Mouse (Mus musculus) kidney, embryonic 14.5 days (tissue): ENCODE data around the gene Cdk9. TPM values are rescaled to one million over a fixed set of nuclear protein-coding genes. Genes with fewer than 3 reads are reported as not detected.
A peak's percentile ranks its signal among the peaks of the same experiment; 100 is the strongest.

Source experiments
- ATAC-seq: fragments of 200-750 bp; cut with Nextera tagmentation; 2 replicates; pipeline ENCODE4 v1.8.0; 2017; ENCODE audit warnings: moderate number of reproducible peaks, mild to moderate bottlenecking, moderate TSS enrichment, moderate library complexity; ENCODE audit not compliant: low FRiP score, low TSS enrichment
- H3K27ac ChIP-seq: fragments of 300-500 bp; sonication (generic); 2 replicates; pipeline ENCODE4 v1.5.1; 2014; ENCODE audit warnings: low read depth, mild to moderate bottlenecking, low read length, moderate library complexity, mixed read lengths
- H3K27me3 ChIP-seq: fragments of 300-500 bp; sonication (generic); 2 replicates; pipeline ENCODE4 v1.6.1; 2014; ENCODE audit warnings: mild to moderate bottlenecking, low read length; ENCODE audit not compliant: control insufficient read depth, insufficient read depth
- H3K36me3 ChIP-seq: fragments of 300-500 bp; sonication (generic); 2 replicates; pipeline ENCODE4 v1.6.1; 2014; ENCODE audit warnings: low read length, mixed read lengths; ENCODE audit not compliant: control insufficient read depth, insufficient read depth
- H3K4me1 ChIP-seq: fragments of 300-500 bp; sonication (generic); 2 replicates; pipeline ENCODE4 v1.6.1; 2014; ENCODE audit warnings: low read length, mixed read lengths; ENCODE audit not compliant: control insufficient read depth, insufficient read depth
- H3K4me2 ChIP-seq: fragments of 300-500 bp; sonication (generic); replicated peaks from 2 replicates; pipeline ENCODE4 v1.6.1; 2014; ENCODE audit warnings: low read depth, mild to moderate bottlenecking, low read length
- H3K4me3 ChIP-seq: fragments of 300-500 bp; sonication (generic); 2 replicates; pipeline ENCODE4 v1.5.1; 2014; ENCODE audit warnings: mild to moderate bottlenecking, low read length
- H3K9ac ChIP-seq: fragments of 300-500 bp; sonication (generic); 2 replicates; pipeline ENCODE4 v1.6.1; 2014; ENCODE audit warnings: low read depth, mild to moderate bottlenecking, low read length, moderate library complexity
- H3K9me3 ChIP-seq: fragments of 300-500 bp; sonication (generic); 2 replicates; pipeline ENCODE4 v1.6.1; 2016; ENCODE audit warnings: low read length; ENCODE audit not compliant: control insufficient read depth
- WGBS: fragments of 180-500 bp; shearing (Covaris S2); extraction: QIAGEN DNeasy Blood & Tissue Kit; methylation state at CpG from one replicate; pipeline ENCODE4 v1.1.7; 2014; 5-methylcytosine and 5-hydroxymethylcytosine counted together
- polyA plus RNA-seq: library from polyadenylated mRNA; unstranded; fragments of >200 nt; fragmentation: Nextera tagmentation; extraction: Ambion mirVana; gene quantifications from 2 replicates; pipeline ENCODE4 v1.2.1, GENCODE M21; 2014

Gene Cdk9
- polyA plus RNA-seq, 1 experiment from 2014 or later, result 105 TPM

GRCm38 (mm10) chr2:32682721-32683417 lies 30.0 kb downstream of the Cdk9 start:
- ATAC-seq, result no peak

DNA sequence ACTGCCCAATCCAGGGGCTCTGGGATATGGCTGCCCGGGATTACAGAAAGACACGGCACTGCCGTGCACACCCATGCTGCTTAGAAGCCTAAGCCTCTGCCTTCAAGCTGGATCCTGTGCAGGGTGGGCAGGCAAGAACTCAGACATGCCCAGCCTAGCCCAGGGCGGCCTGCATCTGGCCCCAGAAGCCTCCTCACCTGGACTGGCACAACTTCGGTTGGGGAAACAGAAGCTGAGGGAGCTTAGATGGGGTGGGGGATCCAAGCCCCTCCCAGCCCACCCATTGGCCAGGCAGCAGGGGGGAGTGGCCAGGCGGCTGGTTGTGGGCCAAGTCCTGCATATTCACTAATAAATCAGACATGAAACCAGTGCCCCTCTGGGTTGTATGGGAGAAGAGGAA lies 31.1 kb downstream of the Cdk9 start:
- Histone ChIP-seq H3K4me2 (no peak overlapping the region), H3K27me3 (no peaks in the 10 kb centered on the region), H3K36me3 (peaks cover 45% of the 10 kb centered on the region), H3K4me3 (no peak overlapping the region), H3K9me3 (no peaks in the 10 kb centered on the region), H3K4me1 (no peaks in the 10 kb centered on the region), H3K9ac (no peak overlapping the region), H3K27ac (no peak overlapping the region)
- ATAC-seq, result no peak
- 58% methylated on average over 6 of the region's 6 CpGs for WGBS

More at GRCm38 (mm10) chr2:32682721-32683417, 30.0 kb downstream of the Cdk9 start:
- no peak overlapping the region for H3K27ac ChIP-seq
- no peaks in the 10 kb centered on the region for H3K9me3 ChIP-seq
- H3K27me3 ChIP-seq, result no peaks in the 10 kb centered on the region
- H3K9ac ChIP-seq, result no peak overlapping the region
- peaks cover 56% of the 10 kb centered on the region for H3K36me3 ChIP-seq
- no peak overlapping the region for H3K4me2 ChIP-seq
- no peaks in the 10 kb centered on the region for H3K4me1 ChIP-seq
- 82% methylated on average over 14 of the region's 14 CpGs for WGBS
- H3K4me3 ChIP-seq, result no peak overlapping the region

- no peaks in the 10 kb centered on the region for H3K9me3 ChIP-seq
- WGBS, result 88% methylated on average over 19 of the region's 19 CpGs
- no peak overlapping the region for H3K27ac ChIP-seq
- no peak for ATAC-seq
- H3K27me3 ChIP-seq, result no peaks in the 10 kb centered on the region
- H3K36me3 ChIP-seq, result peaks cover 39% of the 10 kb centered on the region
- H3K9ac ChIP-seq, result no peak overlapping the region
- no peak overlapping the region for H3K4me3 ChIP-seq
- no peaks in the 10 kb centered on the region for H3K4me1 ChIP-seq
- no peak overlapping the region for H3K4me2 ChIP-seq
These were observed 31.8 kb downstream of the Cdk9 start for GRCm38 (mm10) chr2:32680961-32681650.

DNA sequence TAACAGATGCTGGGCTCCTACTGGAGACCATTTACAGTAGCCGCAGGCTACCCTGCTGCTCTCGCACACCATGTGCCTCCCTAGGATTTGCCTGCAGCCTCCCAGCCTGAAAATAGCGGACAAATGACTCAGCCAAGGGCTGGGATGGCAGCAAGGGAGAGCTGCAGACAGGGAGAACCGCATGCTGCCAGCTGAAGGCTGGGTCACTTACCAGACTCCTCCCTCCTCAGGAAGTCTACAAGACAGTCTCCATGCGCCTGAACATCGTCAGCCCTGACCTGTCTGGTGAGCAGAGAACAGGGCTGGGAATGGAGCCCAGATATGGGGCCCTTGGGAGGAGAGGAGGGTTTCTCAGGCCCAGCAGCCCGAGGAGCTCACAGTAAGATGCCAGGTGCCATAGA lies 32.8 kb downstream of the Cdk9 start:
- Histone ChIP-seq H3K4me2 (no peak overlapping the region), H3K27ac (no peak overlapping the region), H3K9me3 (no peaks in the 10 kb centered on the region), H3K36me3 (peaks cover 28% of the 10 kb centered on the region), H3K4me1 (no peaks in the 10 kb centered on the region), H3K27me3 (no peaks in the 10 kb centered on the region), H3K9ac (no peak overlapping the region), H3K4me3 (no peak overlapping the region)
- 0 out of 2 replicates have a peak, but pooled peaks have one; percentile 26 for ATAC-seq
- WGBS, result 43% methylated on average over 7 of the region's 7 CpGs

DNA sequence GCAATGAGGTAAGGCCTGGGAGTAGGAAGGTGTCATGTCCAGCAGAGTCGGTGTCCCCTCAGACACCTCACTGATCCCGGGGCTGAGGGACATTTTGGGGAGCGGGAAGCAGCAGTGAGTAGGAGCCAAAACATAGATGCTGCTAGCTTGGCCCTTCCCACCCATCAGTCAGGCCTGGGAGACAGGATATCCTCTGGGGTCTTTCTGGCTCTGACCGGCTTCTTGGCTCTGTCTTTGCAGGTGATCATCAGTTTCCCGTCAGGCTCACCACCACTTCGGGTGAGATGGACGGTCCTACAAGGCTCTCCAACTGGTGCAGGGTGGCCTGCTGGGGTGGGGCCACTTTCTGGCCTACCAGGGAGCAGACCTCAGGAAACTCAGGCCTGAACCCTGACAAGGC lies 35.2 kb downstream of the Cdk9 start:
- ATAC-seq, result no peak
- Histone ChIP-seq H3K9me3 (no peaks in the 10 kb centered on the region), H3K27ac (no peak overlapping the region), H3K36me3 (peaks cover 5% of the 10 kb centered on the region; the same call in 1 of the 2 replicates), H3K9ac (no peak overlapping the region), H3K4me3 (no peak overlapping the region), H3K4me2 (no peak overlapping the region), H3K27me3 (no peaks in the 10 kb centered on the region), H3K4me1 (no peaks in the 10 kb centered on the region)
- WGBS, result 92% methylated on average over 7 of the region's 7 CpGs

DNA sequence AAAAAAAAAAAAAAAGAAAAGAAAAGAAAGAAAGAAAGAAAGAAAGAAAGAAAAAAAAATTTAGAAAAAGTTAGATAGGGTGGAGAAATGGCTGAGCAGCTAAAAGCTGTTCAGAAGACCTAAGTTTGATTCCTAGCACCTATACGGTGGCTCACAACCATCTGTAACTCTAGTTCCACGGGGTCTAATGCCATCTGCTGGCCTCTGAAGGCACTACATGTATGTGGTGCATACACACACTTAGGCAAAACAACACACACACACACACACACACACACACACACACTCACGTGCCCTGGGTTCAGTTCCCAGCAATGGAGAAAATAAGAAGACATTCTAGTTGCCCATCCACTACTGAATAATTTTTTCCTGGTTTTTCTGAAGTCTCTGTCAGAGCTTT lies 36.1 kb downstream of the Cdk9 start:
- H3K4me2 ChIP-seq, result no peak overlapping the region

DNA sequence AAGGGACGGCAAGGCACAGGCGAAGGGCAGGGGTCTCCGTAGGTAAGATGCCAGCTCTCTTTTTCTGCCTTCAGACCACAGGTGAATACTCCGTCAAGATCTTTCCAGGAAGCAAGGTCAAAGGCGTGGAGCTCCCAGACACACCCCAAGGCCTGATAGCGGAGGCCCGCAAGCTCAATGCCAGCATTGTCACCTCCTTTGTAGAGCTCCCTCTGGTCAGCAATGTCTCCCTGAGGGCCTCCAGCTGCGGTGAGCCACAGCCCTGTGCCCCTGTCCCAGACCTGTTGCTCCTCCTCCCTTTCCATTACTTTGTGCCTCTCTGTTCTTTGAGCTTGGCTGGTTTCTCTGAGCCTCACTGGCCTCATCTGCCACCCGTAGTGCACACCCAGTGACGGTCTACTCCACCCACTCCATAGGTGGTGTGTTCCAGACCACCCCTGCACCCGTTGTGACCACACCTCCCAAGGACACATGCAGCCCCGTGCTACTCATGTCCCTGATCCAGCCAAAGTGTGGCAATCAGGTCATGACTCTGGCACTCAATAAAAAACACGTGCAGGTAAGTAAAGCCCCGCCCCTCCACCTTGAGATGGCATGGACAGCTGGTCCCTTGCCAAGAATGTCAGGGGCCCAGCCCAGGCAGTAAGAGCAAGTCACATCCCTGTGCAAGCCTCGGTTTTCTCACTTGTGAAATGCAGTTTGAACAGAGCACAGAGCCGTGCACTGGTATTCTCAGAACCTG lies 39.5 kb downstream of the Cdk9 start:
- 0 out of 2 replicates have a peak, but pooled peaks have one; percentile 52 for ATAC-seq
- no peak overlapping the region for H3K27ac ChIP-seq

More for the DNA sequence above, 36.1 kb downstream of the Cdk9 start:
- peaks cover 4% of the 10 kb centered on the region; the same call in 1 of the 2 replicates for H3K36me3 ChIP-seq
- WGBS, result 92% methylated on average over 3 of the region's 3 CpGs
- ATAC-seq, result no peak
- H3K27me3 ChIP-seq, result no peaks in the 10 kb centered on the region
- H3K4me1 ChIP-seq, result no peaks in the 10 kb centered on the region
- H3K27ac ChIP-seq, result no peak overlapping the region
- no peak overlapping the region for H3K9ac ChIP-seq
- H3K4me3 ChIP-seq, result no peak overlapping the region
- no peaks in the 10 kb centered on the region for H3K9me3 ChIP-seq

GRCm38 (mm10) chr2:32671907-32672595 lies 40.8 kb downstream of the Cdk9 start:
- ATAC-seq, result no peak
- H3K4me1 ChIP-seq, result no peaks in the 10 kb centered on the region
- peaks cover 4% of the 10 kb centered on the region; the same call in 1 of the 2 replicates for H3K36me3 ChIP-seq
- no peak overlapping the region for H3K9ac ChIP-seq
- H3K9me3 ChIP-seq, result no peaks in the 10 kb centered on the region
- H3K27ac ChIP-seq, result no peak overlapping the region
- no peak overlapping the region for H3K4me3 ChIP-seq
- no peak overlapping the region for H3K4me2 ChIP-seq
- 71% methylated on average over 9 of the region's 9 CpGs for WGBS
- H3K27me3 ChIP-seq, result no peaks in the 10 kb centered on the region

More for the DNA sequence above, 39.5 kb downstream of the Cdk9 start:
- Histone ChIP-seq H3K36me3 (peaks cover 4% of the 10 kb centered on the region; the same call in 1 of the 2 replicates), H3K9me3 (no peaks in the 10 kb centered on the region), H3K4me1 (no peaks in the 10 kb centered on the region), H3K27me3 (no peaks in the 10 kb centered on the region), H3K4me2 (no peak overlapping the region), H3K4me3 (no peak overlapping the region), H3K9ac (no peak overlapping the region)
- 72% methylated on average over 16 of the region's 16 CpGs for WGBS
